Mouse (Mus musculus): ENCODE results near the gene Nrip2. TPM values are rescaled to one million over a fixed set of nuclear protein-coding genes. Genes with fewer than 3 reads are reported as not detected.

Gene Nrip2
- total RNA-seq, 2 experiments from 2014 or later: 1.5 to 1.7 TPM

DNA sequence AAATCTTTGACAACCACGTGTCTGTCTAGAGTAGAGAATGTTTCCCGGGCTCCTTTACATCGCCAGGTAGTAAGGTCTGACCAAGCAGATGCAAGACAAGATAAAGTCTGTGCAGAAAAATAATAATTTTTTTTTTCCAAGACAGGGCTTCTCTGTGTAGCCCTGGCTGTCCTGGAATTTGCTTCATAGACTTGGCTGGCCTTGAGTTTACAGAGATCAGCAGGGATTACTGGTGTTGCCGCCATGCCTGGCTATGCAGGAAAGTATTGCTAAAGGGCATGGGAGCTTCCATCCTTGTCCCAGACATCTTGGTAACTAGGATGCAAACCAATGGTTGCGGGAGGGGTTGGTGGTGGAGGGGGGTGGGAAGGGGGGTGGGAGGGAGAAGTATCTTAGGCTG lies 58.1 kb downstream of the Nrip2 start:
- TF ChIP-seq CTCF (IDR thresholded peaks at IDR 0.05): no peak
- Histone ChIP-seq H3K27ac (no peak overlapping the region), H3K4me3 (no peak overlapping the region)
- intact Hi-C loops (cut with DNase I): no loop called here
- DNase-seq: no peak

DNA sequence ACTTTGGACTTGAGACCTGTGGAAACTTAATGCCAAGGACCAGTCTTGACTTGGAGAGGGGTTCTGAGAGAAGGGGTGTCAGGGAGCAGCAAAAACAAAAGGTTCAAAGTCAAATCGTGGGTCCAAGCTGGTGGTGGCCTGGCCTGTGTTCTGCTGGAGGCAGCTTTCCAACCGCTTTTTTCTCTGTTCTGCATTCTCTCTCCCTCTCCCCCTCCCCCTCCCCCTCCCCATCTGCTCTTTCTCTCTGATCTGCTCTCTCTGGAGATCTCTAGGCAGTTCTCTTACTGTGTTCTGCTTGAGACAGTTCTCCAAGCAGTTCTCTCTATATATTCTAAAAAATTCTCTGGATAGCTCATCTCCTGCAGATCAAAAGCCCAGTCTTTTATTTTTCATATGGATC lies 61.2 kb downstream of the Nrip2 start:
- H3K27ac ChIP-seq: no peak overlapping the region
- intact Hi-C loops (cut with DNase I): no loop called here
- DNase-seq: no peak
- no peak overlapping the region for H3K4me3 ChIP-seq
- no peak for TF ChIP-seq CTCF (IDR thresholded peaks at IDR 0.05)

GRCm38 (mm10) chr6:128460729-128461503 lies 61.8 kb downstream of the Nrip2 start:
- no peak for TF ChIP-seq CTCF (IDR thresholded peaks at IDR 0.05)
- Histone ChIP-seq H3K4me3 (no peak overlapping the region), H3K27ac (no peak overlapping the region)
- intact Hi-C loops (cut with DNase I): no loop called here
- no peak for DNase-seq

DNA sequence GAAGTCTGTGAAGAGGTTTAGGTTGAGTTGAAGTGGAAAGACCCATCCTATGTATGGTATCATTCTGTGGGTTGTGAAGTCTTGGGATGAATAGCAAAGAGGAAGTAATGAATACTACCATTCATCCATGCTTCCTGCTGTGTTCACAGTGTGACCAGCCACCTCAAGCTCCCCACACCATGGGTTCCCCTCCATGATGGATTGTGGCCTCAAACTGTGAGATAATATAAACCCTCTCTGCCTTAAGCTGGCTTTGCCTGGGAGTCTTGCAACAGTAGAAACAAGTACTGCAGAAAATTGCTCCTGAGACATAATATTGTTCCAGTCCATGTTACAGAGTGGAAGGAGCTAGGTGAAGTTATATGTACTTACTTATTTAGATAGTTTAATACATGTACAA lies 62.5 kb downstream of the Nrip2 start:
- Histone ChIP-seq H3K4me3 (no peak overlapping the region), H3K27ac (no peak overlapping the region)
- no peak for DNase-seq
- TF ChIP-seq CTCF (IDR thresholded peaks at IDR 0.05): no peak
- intact Hi-C loops (cut with DNase I): no loop called here

DNA sequence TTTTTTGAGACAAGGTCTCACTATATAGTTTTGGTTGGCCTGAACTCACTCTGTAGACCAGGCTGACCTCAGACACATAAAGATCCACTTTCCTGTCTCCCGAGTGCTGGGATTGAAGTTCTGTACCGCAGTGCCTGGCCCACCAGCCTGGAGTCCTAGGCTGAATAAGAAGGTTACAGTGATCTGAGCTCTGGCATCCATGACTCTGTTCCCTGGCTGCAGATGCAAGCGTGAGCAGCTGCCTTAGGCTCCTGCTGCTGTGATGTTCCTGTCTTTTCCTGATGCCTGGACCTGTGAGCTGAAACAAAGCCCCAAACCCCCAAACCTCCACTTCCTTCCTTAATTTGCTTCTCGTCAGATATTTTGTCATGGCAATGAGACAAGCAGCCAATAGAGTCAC lies 65.9 kb downstream of the Nrip2 start:
- H3K4me3 ChIP-seq: no peak overlapping the region
- H3K27ac ChIP-seq: no peak overlapping the region
- intact Hi-C loops (cut with DNase I): no loop called here
- DNase-seq: no peak
- TF ChIP-seq CTCF (IDR thresholded peaks at IDR 0.05): no peak

Other genes starting within 250 kb of the Nrip2 start
- 1 to 10 TPM; 7.6 to 8.1 TPM for gene Tead4, start 98.5 kb upstream of the Nrip2 start, total RNA-seq (2021)
- 1 to 10 TPM; 5.9 to 6.6 TPM for gene Tulp3, start 43.4 kb upstream of the Nrip2 start, total RNA-seq (2021)
- gene Rhno1, start 36.4 kb upstream of the Nrip2 start, total RNA-seq (2021): 1 to 10 TPM; 5.0 to 6.0 TPM
- under 1 TPM; 0.10 to 0.22 TPM for gene Foxm1, start 36.3 kb upstream of the Nrip2 start, total RNA-seq (2021)
- not detected for gene Tex52, start 23.8 kb upstream of the Nrip2 start, total RNA-seq (2021)
- gene Gm44596, start 23.8 kb upstream of the Nrip2 start, total RNA-seq (2021): not detected
- 10 to 100 TPM; 15.3 to 16.3 TPM for gene Itfg2, start 25.6 kb downstream of the Nrip2 start, total RNA-seq (2021)
- 100 to 1,000 TPM; 105 to 165 TPM for gene Fkbp4, start 39.4 kb downstream of the Nrip2 start, total RNA-seq (2021)
- not detected for gene Pzp, start 127.4 kb downstream of the Nrip2 start, total RNA-seq (2021)
- not detected for gene A2ml1, start 182.3 kb downstream of the Nrip2 start, total RNA-seq (2021)
- not detected for gene Klrb1a, start 224.2 kb downstream of the Nrip2 start, total RNA-seq (2021)

Data from gastrocnemius, adult 2 months (tissue).